Mouse (Mus musculus) testis, adult 2 months (tissue): ENCODE results near the gene Phox2a. TPM values are rescaled to one million over a fixed set of nuclear protein-coding genes. Genes with fewer than 3 reads are reported as not detected.

Experiments
- H3K27ac ChIP-seq: fragments of 200-500 bp; 2 replicates; pipeline ENCODE4 v1.5.1; 2012; ENCODE audit warnings: low read depth, low read length; ENCODE audit not compliant: control insufficient read depth, insufficient read depth
- H3K27me3 ChIP-seq: fragments of 200-500 bp; 2 replicates; pipeline ENCODE4 v1.6.1; 2012; ENCODE audit warnings: mild to moderate bottlenecking, low read length, moderate library complexity; ENCODE audit not compliant: control insufficient read depth, insufficient read depth
- H3K36me3 ChIP-seq: fragments of 200-500 bp; 2 replicates; pipeline ENCODE4 v1.6.1; 2012; ENCODE audit warnings: mild to moderate bottlenecking, low read length; ENCODE audit not compliant: control insufficient read depth, insufficient read depth
- H3K4me1 ChIP-seq: fragments of 200-500 bp; 2 replicates; pipeline ENCODE4 v1.6.1; 2012; ENCODE audit warnings: low read length; ENCODE audit not compliant: control insufficient read depth, insufficient read depth
- H3K4me3 ChIP-seq: fragments of 200-500 bp; 2 replicates; pipeline ENCODE4 v1.5.1; 2012; ENCODE audit warnings: low read depth, mild to moderate bottlenecking, low read length, moderate library complexity, mixed read lengths; ENCODE audit not compliant: control insufficient read depth
- CTCF ChIP-seq: fragments of 200-500 bp; IDR thresholded peaks from 2 replicates; pipeline ENCODE4 v1.5.1; 2012; ENCODE audit warnings: low read depth, mild to moderate bottlenecking, inconsistent platforms, low read length, moderate library complexity; ENCODE audit not compliant: control insufficient read depth, insufficient read depth, insufficient replicate concordance
- POLR2A ChIP-seq: fragments of 200-500 bp; IDR thresholded peaks from 2 replicates; pipeline ENCODE4 v1.6.1; 2012; ENCODE audit warnings: low read depth, mild to moderate bottlenecking, inconsistent platforms, low read length, moderate library complexity; ENCODE audit not compliant: control insufficient read depth
- polyA plus RNA-seq: library from polyadenylated mRNA; depleted of rRNA; stranded (reverse); fragments of >200 nt; gene quantifications from 2 replicates; pipeline ENCODE4 v1.2.3, GENCODE M21; 2012

The Phox2a gene
- polyA plus RNA-seq, 1 experiment: 0.16 TPM

GRCm38 (mm10) chr7:101847934-101848333 lies 29.8 kb downstream of the Phox2a start:
- no peak overlapping the region for H3K4me3 ChIP-seq
- TF ChIP-seq CTCF (no peak), POLR2A (no peak)
- no peaks in the 10 kb centered on the region for H3K4me1 ChIP-seq
- no peak overlapping the region for H3K27ac ChIP-seq
- H3K27me3 ChIP-seq: no peaks in the 10 kb centered on the region
- no peaks in the 10 kb centered on the region for H3K36me3 ChIP-seq

- Histone ChIP-seq H3K4me3 (no peak overlapping the region), H3K27me3 (no peaks in the 10 kb centered on the region), H3K4me1 (no peaks in the 10 kb centered on the region), H3K36me3 (no peaks in the 10 kb centered on the region), H3K27ac (no peak overlapping the region)
- TF ChIP-seq CTCF: no peak
- no peak for TF ChIP-seq POLR2A
These were observed 33.6 kb downstream of the Phox2a start for GRCm38 (mm10) chr7:101851689-101852088.

GRCm38 (mm10) chr7:101852846-101853245 lies 34.7 kb downstream of the Phox2a start:
- no peak overlapping the region for H3K4me3 ChIP-seq
- H3K27me3 ChIP-seq: no peaks in the 10 kb centered on the region
- no peaks in the 10 kb centered on the region for H3K36me3 ChIP-seq
- H3K27ac ChIP-seq: no peak overlapping the region
- TF ChIP-seq POLR2A: no peak
- no peak for TF ChIP-seq CTCF
- no peaks in the 10 kb centered on the region for H3K4me1 ChIP-seq

- H3K27ac ChIP-seq: no peak overlapping the region
- peaks cover 4% of the 10 kb centered on the region; the same call in 1 of the 2 replicates for H3K4me1 ChIP-seq
- H3K4me3 ChIP-seq: no peak overlapping the region
- no peak for TF ChIP-seq POLR2A
- TF ChIP-seq CTCF: no peak
- no peaks in the 10 kb centered on the region for H3K27me3 ChIP-seq
- no peaks in the 10 kb centered on the region for H3K36me3 ChIP-seq
These were observed 35.7 kb downstream of the Phox2a start for GRCm38 (mm10) chr7:101853816-101854215.

- Histone ChIP-seq H3K4me1 (peaks cover 4% of the 10 kb centered on the region; the same call in 1 of the 2 replicates), H3K36me3 (no peaks in the 10 kb centered on the region), H3K4me3 (no peak within 1 kb of the TSS), H3K27ac (no peak within 1 kb of the TSS), H3K27me3 (no peaks in the 10 kb centered on the region)
- TF ChIP-seq POLR2A (no peak), CTCF (no peak)
These were observed 39.0 kb downstream of the Phox2a start, which contains the start of gene Folr2 for GRCm38 (mm10) chr7:101857094-101857493. Folr2 (minus strand) TSS chr7:101857194.

GRCm38 (mm10) chr7:101858362-101858761 lies 40.2 kb downstream of the Phox2a start:
- TF ChIP-seq CTCF (no peak), POLR2A (no peak)
- Histone ChIP-seq H3K36me3 (no peaks in the 10 kb centered on the region), H3K27ac (no peak overlapping the region), H3K27me3 (no peaks in the 10 kb centered on the region), H3K4me3 (no peak overlapping the region), H3K4me1 (peaks cover 4% of the 10 kb centered on the region; the same call in 1 of the 2 replicates)

GRCm38 (mm10) chr7:101860978-101861377 lies 42.9 kb downstream of the Phox2a start:
- Histone ChIP-seq H3K36me3 (no peaks in the 10 kb centered on the region), H3K27ac (no peak overlapping the region), H3K27me3 (no peaks in the 10 kb centered on the region), H3K4me3 (no peak overlapping the region), H3K4me1 (peaks cover 4% of the 10 kb centered on the region; the same call in 1 of the 2 replicates)
- TF ChIP-seq POLR2A (no peak), CTCF (no peak)

GRCm38 (mm10) chr7:101862291-101862690 lies 44.2 kb downstream of the Phox2a start:
- TF ChIP-seq CTCF: no peak
- TF ChIP-seq POLR2A: no peak
- Histone ChIP-seq H3K4me1 (peaks cover 6% of the 10 kb centered on the region; the same call in 1 of the 2 replicates), H3K36me3 (no peaks in the 10 kb centered on the region), H3K27me3 (no peaks in the 10 kb centered on the region), H3K27ac (no peak overlapping the region), H3K4me3 (no peak overlapping the region)
